Mouse (Mus musculus): ENCODE data around the gene Ankrd34b.

- TF ChIP-seq CTCF (IDR thresholded peaks at IDR 0.05; ENCODE audit: insufficient read depth, low read depth, low read length) (no peak), POLR2A (IDR thresholded peaks at IDR 0.05; ENCODE audit: insufficient read depth, low read depth, low read length) (no peak)
Observed at GRCm38 (mm10) chr13:92467891-92468290, 42.2 kb downstream of the Ankrd34b start.

All from olfactory bulb, adult 2 months (tissue).